Mouse (Mus musculus): Measurements from ENCODE around the gene Kcnq2.

DNA sequence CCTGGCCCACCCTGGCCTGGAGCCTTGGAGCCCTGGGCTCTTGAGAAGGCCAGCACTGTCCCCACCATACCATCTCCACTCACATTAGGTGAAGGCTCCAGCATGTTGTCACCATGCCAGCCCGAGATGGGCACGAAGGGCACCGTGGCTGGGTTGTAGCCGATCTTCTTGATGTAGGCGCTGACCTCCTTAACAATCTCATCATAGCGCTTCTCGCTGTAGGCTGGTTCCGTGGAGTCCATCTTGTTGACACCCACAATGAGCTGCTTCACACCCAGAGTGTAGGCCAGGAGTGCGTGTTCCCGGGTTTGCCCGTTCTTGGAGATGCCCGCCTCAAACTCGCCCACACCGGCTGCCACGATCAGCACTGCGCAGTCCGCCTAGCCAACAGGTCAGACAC is 17.6 kb upstream of the Kcnq2 start:
- TF ChIP-seq CTCF (IDR thresholded peaks at IDR 0.05) (no peak), POLR2A (IDR thresholded peaks at IDR 0.05; ENCODE audit: insufficient read depth, low read depth, low read length) (0 out of 2 replicates have a peak, but pooled peaks have one; percentile 42)
